Mouse (Mus musculus): ENCODE results near the gene Crabp2.

Crabp2 gene

DNA sequence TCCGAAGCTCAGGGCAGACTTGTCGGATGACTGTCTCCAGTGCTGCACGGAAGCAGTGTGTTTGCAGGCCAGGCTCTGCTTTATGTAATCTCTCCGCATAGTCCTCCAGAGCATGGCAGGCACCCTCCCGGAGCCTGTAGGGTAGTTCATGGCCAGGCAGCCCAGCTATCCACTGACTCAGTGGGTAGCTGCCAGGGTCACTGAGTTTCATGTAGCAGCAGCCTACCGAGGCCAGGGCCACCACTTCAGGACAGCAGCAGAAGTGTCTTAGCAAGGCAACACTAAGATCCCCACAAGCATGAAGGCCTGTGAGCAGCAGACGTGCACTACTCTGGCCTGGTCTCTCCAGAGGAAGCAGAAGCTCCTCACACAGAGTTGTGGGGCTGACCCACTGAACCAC is 23.5 kb upstream of the Crabp2 start:
- no peak for DNase-seq (ENCODE audit: extremely low read depth, insufficient read length, low spot score)

DNA sequence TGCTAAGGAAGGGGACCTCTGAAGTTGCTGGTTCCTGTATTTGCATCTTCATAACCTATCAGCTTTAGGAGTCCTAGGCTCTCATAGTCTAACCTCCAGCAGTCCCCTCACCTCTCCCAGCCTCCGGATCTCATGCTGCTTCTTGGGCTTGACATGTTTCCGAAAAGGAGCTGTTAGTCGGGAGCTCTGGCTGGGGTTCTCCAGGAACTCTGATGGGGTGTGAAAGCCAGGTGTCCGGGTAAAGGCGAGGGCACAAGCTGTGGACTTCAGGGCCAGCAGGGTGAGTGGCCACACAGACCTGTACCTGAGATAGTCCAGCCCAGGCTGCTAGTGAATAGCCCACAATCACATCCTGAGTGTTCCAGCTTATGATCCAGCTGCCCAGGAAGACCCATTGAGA is 21.0 kb upstream of the Crabp2 start:
- no peak for DNase-seq (ENCODE audit: extremely low read depth, insufficient read length, low spot score)

DNA sequence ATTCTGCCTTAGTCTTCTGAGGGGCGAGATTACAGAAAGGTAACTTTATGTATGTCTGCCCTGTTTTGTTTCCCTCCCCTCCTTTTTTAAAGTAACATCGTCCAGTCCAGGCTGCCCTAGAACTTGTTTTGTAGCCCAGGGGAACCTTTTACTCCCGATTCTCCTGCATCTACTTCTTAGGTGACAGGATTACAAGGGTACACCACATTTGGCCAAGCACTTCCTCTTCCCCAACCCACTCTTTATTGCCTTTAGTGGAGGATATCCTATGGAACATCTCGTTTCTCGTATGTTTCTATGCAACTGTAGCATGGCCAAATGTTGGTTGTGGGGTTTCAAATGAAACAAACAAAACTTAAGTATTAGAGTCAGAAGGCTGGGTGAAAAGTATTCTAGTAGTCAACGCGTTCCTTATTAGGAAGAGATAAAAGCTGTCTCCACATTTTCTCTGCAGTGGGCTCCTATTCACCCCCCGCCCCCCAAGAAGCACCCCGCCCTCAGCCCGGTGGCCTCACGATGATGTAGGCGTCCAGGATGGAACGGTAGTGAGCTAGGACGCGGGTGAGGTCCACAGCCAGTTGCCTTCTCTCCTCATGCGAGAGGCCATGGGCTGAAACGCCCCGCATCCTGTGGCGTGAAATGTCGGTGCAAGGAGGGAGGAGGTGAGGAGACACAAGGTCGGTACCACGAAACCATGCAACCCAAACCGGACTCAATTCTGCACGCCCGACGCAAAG is 19.0 kb upstream of the Crabp2 start:
- DNase-seq (ENCODE audit: extremely low read depth, insufficient read length, low spot score) = no peak

DNA sequence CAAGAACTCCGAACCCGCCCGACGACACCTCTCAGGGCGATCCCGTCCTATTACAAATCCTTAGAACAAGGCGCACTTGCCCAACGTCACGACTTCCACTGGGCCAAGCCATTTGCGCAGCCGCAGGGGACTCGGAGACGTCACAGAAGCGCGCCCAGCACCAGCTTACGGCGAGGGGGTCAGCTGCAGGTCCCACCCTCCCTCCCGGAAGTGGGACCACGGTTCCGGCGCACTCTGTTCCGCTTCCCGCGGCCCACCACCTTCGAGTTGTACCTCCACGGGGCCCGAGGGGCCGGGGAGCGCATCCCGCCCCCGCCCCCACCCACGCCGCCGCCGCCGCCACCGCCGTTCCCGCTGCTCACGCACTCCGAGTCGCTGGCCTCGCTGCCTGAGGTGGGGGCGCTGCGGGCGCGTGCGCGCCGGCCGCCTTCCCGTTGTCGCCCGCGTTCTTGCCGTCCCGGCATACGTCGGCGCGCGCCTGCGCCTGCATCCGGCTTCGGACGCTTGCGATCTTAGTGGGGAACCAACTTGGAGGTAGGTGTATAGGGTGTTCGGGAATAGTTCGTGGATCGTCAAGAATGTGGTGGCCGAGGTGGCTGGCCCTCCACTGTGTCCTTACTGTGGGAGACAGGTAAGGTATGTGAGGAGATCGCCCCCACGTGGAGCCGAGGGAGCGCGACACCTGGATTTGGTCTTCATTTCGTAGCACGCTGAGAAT is 18.2 kb upstream of the Crabp2 start, which contains the start of the genes Isg20l2 and Rrnad1:
Gene Isg20l2 (plus strand): TSS at position 237 of the 718 bp plus-strand sequence.
Gene Rrnad1 (minus strand): TSS at position 640 of the 718 bp plus-strand sequence.
- peak; percentile 98 for DNase-seq (ENCODE audit: extremely low read depth, insufficient read length, low spot score)

DNA sequence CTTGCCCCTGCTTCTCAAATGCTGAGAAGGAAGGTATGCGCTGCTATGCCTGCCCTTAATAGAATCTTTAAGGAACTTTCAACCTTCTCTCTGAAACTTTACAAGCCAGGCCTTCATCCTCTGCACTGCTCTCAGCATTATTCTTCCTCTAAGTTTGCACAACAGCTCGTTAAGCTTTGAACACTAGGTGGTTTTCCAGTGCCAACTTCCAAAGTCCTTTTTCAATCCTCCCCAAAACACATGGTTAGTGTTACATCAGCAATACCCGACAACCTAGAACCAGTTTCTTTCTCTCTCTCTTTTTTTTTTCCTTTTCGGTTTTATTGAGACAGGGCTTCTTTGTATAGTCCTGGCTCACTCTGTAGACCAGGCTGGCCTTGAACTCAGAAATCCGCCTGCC is 14.4 kb upstream of the Crabp2 start:
- DNase-seq (ENCODE audit: extremely low read depth, insufficient read length, low spot score) = no peak

DNA sequence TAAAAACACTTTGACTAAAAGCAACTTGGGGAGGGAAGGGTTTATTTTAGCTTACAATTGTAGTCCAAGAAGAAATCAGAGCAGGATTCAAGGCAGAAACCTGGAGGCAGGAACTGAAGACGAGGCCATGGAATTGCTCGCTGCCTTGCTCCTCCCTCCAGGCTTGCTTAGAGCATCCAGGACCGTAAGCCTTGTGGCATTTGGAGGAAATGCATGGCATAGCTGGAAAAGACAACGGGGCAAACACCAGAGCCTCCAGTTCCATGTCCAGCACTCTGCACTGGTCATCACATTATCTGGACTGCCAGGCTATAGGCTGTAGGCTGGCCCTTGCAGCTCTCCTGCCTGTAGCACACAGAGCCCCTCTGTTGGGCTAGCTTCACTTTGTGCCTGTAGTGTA is 14.0 kb upstream of the Crabp2 start:
- DNase-seq (ENCODE audit: extremely low read depth, insufficient read length, low spot score) = no peak

DNA sequence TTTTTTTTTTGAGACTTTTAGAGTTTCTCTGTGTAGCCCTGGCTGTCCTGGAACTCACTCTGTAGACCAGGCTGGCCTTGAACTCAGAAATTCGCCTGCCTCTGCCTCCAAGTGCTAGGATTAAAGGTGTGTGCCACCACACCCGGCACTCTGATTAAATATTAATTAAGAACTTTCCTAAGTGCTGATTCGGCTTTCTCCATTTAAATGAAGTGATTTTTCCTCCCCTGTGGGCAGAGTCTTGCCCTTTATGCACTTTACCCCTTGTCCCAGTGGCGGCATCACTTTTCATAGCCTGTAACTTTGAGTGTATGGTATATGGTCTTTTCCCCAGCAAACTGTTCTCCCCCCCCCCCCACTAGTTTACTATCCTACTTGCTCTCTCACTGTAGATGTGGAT is 13.3 kb upstream of the Crabp2 start:
- DNase-seq (ENCODE audit: extremely low read depth, insufficient read length, low spot score) = no peak

DNA sequence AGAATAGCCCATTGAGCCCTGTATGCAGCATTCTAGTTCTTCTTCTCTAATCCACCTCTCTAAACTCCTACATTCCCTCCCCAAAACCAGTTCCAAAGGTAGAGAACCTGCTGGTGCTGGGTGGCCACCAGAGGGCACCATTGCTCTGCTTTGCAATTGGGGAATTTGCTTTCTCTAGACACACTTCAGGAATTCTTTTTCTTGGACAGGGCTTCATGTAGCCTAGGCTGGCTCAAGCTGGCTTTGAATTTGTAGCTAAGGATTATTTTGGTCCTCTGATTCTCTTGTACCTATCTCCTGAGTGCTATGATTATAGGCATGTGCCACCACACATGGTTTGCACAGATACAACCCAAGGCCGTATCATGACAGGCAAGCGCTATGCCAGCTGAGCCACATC is 12.7 kb upstream of the Crabp2 start:
- DNase-seq (ENCODE audit: extremely low read depth, insufficient read length, low spot score) = peak; percentile 46

DNA sequence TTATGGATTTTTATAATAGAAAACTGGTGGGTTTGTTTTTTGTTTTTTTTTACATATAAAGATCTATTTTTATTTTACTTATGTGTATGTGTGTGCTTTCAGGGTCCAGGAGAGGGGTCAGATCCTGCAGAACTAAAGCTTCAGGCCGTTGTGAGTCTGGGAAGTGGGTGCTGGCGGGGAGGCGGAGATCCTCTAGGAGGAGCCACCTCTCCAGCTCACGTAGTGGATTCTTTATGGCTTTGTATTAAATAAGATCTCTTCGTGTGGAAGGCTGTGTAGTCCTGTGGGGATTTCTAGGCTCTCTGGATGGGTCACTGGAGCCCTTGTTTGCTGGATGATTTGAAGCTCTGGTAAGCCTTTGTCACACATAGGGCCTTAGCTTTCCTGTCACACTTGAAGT is 7.9 kb upstream of the Crabp2 start:
- no peak for DNase-seq (ENCODE audit: extremely low read depth, insufficient read length, low spot score)

DNA sequence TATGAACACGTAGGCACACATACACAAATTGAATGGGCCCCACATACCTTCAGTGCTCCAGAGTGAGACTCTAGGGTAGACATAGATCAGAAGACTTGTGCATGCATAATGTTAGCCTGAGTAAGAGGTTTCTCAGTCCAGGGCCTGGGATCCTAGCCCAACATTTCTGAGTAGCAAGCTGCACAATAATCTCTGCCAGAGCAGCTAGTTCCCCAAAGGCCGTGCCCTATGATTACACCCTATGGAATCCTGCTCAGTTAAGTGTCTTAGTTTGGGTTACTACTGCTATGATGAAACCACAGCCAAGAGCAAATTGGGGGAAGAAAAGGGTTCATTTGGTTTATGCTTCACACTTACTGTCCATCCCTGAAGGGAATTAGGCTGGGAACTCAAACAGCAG is 6.0 kb upstream of the Crabp2 start:
- peak; percentile 50 for DNase-seq (ENCODE audit: extremely low read depth, insufficient read length, low spot score)

DNA sequence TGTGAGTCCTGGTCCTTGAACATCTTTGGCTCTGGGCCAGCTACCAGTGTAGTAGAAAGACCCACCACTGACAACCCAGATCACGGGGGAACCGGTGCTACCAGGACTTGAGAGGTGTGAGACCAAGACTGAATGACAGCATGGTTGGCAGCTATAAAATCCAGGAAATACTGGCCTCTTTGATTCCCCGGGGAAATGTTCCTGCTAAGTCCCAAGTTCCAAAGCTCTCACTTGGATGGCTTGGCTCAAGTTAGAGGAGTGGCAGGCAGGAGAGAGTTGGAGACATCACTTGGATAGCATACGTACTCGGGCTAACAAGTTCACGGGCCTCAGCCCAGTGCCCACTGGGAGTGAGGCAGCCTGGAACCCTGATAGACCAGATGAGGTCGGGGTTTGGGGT is 4.9 kb upstream of the Crabp2 start:
- peak; percentile 50 for DNase-seq (ENCODE audit: extremely low read depth, insufficient read length, low spot score)

DNA sequence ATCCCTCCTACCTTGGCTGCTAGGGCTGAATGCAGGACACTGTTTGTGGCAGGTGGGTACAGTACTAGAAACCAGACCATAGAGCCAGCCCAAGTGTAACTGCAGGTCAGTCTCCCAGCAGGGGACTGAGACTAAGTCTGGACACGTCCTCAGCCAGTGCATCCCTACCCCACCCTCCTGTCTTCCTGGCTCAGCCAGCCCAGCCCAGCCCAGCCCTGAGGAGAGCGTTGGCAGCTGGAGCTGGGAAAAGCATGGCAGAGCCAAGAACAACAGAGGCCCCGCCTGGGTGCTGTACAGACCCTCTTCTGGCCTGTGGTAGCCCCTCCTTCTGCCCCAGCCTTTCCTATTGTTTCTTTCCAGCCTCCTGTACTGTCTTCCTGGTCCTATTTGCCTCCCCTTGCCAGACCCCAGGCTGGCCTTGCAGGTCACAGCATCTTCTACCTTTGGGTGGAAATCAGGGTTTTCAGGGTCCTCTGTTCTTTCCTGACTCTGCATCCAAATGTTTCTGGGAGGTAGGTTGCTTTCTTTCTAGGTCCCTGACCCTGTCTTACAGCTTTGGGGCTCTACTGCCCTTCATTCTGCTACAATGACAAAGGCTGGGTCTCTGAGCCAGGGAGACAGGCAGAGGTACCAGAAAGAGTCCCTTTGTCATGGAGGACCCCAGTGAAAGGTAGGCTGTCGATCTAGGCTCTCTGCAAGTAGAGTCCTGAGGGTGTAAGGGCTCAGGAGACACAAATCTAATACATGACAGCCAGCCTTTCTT is 3.4 kb upstream of the Crabp2 start:
- peak; percentile 52 for DNase-seq (ENCODE audit: extremely low read depth, insufficient read length, low spot score)

DNA sequence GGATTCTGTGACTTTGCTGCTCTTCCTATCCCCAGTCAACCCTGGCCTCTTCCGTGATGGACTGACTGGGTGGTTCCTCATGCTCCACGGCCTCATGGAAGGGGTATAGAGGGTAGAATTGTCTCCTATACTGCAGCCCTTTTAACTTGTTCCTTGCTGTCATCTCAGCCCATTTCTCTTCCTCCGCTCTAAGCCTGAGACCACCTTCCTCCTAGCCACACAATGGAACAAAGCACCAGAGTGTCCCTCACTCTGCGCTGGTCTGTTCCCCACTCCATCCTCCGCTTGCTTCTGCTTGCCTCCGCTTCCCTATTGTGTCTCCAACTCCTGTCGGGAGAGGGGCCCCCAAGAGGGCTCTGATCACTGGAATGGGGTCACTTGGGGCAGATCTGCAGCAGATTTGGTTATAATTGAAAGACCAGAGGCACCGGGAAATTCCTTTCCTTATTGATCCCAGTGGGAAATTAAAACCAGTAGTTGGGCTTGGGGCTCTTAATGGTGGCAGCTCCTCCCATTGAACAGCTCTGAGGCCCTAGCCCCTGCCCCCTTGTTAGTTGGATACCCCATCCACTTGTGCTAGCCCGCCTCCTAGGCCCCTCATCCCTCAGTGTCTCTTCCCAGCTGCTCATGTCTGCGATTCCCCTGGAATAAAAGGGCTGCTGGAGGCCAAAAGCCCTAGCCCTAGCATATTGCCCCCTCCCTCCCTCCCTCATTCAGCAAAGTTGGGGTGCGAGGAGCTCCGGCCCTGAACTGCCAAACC is 2.5 kb upstream of the Crabp2 start:
- DNase-seq (ENCODE audit: extremely low read depth, insufficient read length, low spot score) = no peak

DNA sequence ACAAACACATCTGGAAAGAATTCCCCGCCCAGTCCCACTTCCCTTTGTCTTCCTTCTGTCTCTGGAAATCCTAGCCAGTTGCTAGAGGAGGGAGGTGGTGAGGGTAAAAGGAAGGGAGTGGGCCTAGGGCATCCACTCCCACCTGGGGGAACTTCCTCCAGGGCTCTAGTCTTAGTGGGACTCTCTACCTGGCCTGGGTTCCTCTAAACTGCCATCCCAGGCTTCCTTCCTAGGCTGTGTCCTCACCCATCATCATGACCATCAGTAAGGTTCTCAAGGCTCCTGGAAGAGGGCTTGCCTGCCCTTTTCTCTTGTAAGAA is 2.0 kb upstream of the Crabp2 start:
- DNase-seq (ENCODE audit: extremely low read depth, insufficient read length, low spot score) = no peak

DNA sequence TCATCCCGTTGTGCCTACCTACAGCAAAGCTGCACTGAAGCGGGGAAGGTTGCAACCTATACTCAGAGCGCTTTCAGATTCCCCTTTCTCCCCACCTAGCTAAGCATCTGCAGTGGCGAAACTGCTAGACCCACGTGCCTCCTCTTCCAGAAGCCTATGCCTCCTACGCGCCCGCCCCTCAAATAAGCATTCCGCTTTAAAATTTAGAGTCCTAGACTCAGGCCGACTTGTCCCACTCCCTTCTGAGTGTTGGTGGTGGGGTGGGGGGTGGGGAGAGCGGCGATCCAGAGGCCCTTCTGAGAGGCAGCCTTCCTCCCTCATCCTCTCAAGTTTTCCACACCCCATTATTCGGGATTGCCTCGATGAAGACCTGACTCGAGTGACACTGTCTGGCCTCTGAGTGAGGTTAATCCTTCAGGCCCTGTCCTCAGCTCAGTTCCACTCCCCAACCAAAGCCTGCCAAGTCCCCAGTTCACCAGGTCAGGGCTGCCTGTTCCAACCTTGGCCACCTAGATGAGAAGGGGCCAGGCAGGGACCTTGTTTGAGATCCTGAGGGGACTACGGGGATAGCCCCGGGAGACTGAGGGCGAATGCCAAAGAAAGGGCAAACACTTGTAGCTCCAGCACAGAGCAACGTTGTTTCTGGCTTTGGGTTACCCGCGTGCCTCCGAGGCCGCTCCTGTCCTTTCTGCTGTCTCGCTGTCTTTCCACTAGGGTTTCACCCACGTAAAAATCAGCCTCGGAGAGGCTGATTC is 1.2 kb upstream of the Crabp2 start:
- no peak for DNase-seq (ENCODE audit: extremely low read depth, insufficient read length, low spot score)

DNA sequence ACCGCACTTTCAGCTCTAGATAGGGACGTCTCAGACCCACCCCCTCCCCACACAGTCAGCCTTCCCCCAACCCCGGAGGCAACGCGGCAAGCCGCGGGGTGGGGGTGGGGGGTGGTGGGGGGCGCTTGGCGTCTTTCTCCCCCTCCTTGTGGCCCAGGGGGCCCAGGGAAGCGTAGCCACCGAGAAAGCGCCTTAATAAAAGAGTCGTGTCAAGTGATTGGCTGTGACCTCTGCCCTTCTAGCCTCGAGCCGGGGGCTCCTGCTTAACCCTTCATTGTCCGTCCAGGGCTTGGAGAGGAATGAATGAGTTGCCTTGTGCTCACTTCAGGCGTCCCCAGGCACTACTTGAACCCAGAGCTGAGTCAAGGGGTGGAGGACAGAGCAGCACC is 661 bp upstream of the Crabp2 start:
- no peak for DNase-seq (ENCODE audit: extremely low read depth, insufficient read length, low spot score)

DNA sequence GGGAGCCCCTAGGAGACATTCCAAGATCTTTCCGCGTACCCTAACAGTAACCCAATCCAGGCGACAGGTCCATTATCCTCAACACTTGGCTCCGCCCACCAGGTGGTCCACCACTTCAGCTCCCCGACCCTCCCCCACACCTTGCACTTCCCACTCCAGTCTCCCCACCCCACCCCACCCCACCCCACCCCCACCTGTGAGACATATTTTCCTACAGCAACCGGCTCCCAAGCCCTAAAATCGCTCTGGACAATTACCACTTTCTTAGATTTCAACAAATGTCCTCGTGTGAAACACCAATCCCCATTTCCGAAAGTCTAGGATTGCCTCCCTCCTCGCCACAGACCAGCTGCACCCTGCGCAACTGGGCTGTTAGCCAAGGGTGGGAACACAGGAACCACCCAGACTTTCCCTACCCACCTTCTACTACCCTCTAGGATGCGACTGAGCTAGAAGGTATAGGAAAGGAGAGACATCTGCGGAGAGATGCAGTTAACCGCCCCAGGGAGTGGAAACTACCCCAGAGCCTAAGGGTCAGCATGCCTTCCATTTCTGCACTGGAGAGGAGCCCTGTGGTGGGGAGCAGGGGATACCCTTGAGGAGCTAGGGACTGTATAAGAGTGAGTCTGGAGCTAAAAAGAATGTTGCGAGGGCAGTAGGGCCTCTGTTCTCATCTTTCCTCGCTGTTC is 944 bp downstream of the Crabp2 start:
- no peak for DNase-seq (ENCODE audit: extremely low read depth, insufficient read length, low spot score)

DNA sequence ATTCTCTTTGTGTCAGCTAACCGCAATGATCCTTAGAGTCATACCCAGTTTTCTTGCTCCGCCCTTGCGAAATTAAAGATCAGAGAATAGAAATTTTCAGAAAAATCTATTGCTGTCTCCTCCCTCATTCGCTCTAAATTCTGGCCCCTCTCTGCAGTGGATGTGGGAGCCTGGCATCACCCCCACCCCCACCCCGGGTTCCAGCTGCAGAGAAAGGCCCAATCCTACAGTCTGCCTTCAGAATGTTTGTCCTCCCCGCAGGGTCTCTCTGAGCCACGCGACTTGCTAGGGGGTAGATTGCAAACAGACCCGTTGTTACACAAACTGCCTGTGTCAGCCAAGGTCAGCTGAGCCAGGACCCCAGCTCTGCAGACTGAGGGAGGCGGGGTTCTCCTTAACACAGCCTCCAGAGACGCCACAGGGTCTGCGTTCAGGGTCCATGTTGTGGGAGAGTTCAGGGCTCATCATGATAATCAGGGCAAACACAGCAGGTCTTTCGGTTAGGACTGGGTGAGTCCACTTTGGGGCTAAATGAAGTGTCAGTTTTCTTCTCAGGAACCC is 1.6 kb downstream of the Crabp2 start:
- no peak for DNase-seq (ENCODE audit: extremely low read depth, insufficient read length, low spot score)

DNA sequence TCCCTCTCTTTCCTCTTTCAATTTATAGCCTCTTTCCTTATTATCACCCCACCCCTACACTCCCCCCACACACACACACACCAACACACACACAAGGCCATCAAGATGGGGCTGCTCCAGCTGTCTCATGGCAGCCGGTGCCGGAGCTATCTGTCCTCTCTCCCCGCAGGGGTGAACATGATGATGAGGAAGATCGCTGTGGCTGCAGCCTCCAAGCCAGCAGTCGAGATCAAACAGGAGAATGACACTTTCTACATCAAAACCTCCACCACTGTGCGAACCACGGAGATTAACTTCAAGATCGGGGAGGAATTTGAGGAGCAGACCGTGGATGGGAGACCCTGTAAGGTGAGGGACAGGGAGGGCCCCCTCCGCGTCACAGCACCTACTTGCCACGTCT is 3.5 kb downstream of the Crabp2 start:
- DNase-seq (ENCODE audit: extremely low read depth, insufficient read length, low spot score) = no peak

All from 3134 (cell line).